Mouse (Mus musculus) embryonic facial prominence, embryonic 14.5 days (tissue): ENCODE data around the gene Ier5. TPM values are rescaled to one million over a fixed set of nuclear protein-coding genes. Genes with fewer than 3 reads are reported as not detected.
A peak's percentile ranks its signal among the peaks of the same experiment; 100 is the strongest.

Experiments used
- ATAC-seq: fragments of 200-750 bp; cut with Nextera tagmentation; 2 replicates; pipeline ENCODE4 v1.8.0; 2017; ENCODE audit warnings: low read depth, moderate number of reproducible peaks, moderate TSS enrichment
- DNase-seq: peaks from one replicate; pipeline ENCODE4 v3.0.0-alpha.2; 2015; ENCODE audit warnings: low spot score
- H3K27ac ChIP-seq: fragments of 300-500 bp; sonication (generic); replicated peaks from 2 replicates; pipeline ENCODE4 v1.5.1; 2014; ENCODE audit warnings: low read depth, mild to moderate bottlenecking, low read length, moderate library complexity
- H3K27me3 ChIP-seq: fragments of 300-500 bp; sonication (generic); replicated peaks from 2 replicates; pipeline ENCODE4 v1.6.1; 2014; ENCODE audit warnings: low read length; ENCODE audit not compliant: control insufficient read depth, insufficient read depth
- H3K36me3 ChIP-seq: fragments of 300-500 bp; sonication (generic); 2 replicates; pipeline ENCODE4 v1.6.1; 2014; ENCODE audit warnings: low read length, mixed read lengths; ENCODE audit not compliant: control insufficient read depth, insufficient read depth
- H3K4me1 ChIP-seq: fragments of 300-500 bp; sonication (generic); 2 replicates; pipeline ENCODE4 v1.6.1; 2014; ENCODE audit warnings: antibody characterized with exemption, low read length; ENCODE audit not compliant: control insufficient read depth, insufficient read depth
- H3K4me2 ChIP-seq: fragments of 300-500 bp; sonication (generic); 2 replicates; pipeline ENCODE4 v1.6.1; 2014; ENCODE audit warnings: low read depth, mild to moderate bottlenecking, low read length, moderate library complexity, mixed read lengths
- H3K4me3 ChIP-seq: fragments of 300-500 bp; sonication (generic); 2 replicates; pipeline ENCODE4 v1.5.1; 2014; ENCODE audit warnings: low read depth, mild to moderate bottlenecking, low read length
- H3K9ac ChIP-seq: fragments of 300-500 bp; sonication (generic); 2 replicates; pipeline ENCODE4 v1.6.1; 2014; ENCODE audit warnings: low read depth, mild to moderate bottlenecking, low read length, moderate library complexity, mixed read lengths
- H3K9me3 ChIP-seq: fragments of 300-500 bp; sonication (generic); 2 replicates; pipeline ENCODE4 v1.6.1; 2016; ENCODE audit warnings: low read length; ENCODE audit not compliant: control insufficient read depth
- WGBS: fragments of 180-500 bp; shearing (Covaris S2); extraction: QIAGEN DNeasy Blood & Tissue Kit; methylation state at CpG from one replicate; pipeline ENCODE4 v1.1.7; 2014; 5-methylcytosine and 5-hydroxymethylcytosine counted together
- polyA plus RNA-seq: library from polyadenylated mRNA; unstranded; fragments of >200 nt; fragmentation: Nextera tagmentation; extraction: Ambion mirVana; gene quantifications from 2 replicates; pipeline ENCODE4 v1.2.1, GENCODE M21; 2014

Gene Ier5
- polyA plus RNA-seq: 9.9 and 11.0 TPM in 2 replicates

DNA sequence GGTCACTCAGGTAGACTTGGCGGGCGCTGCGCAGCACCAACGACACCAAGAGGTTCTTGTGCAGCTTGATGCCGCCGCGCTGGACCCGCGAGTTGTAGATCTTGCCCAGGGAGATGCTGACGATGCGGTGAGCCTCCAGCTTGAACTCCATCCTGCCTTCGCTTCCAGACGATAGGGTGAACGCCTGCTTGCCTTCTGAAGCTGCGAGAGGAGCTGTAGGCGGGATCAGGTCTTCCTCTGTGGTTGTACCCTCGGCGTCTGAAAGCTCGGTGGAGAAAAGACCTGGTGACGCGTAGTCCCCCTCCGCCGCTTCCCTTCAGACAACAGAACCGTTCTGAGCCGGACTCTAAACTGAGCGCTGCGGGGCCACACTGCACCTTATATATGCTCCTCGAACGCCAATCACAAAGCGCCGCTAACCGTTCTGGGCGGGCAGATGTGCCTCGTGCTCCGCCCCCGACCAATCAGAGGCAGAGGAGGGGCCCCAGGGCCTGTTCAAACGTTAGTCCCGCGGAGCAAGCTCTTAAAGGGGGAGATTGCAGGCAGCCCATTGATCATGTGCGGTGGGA is at the start of gene Ier5:
Ier5 (minus strand) TSS at position 357 of the 569 bp plus-strand sequence.
- no peaks in the 10 kb centered on the region for H3K9me3 ChIP-seq
- no peaks in the 10 kb centered on the region for H3K36me3 ChIP-seq
- H3K4me3 ChIP-seq: peak within 1 kb of the TSS; percentile 99
- H3K27me3 ChIP-seq: no peaks in the 10 kb centered on the region
- peak within 1 kb of the TSS; percentile 79 for H3K4me2 ChIP-seq
- peak; percentile 98 for ATAC-seq
- H3K27ac ChIP-seq: peak within 1 kb of the TSS; percentile 90
- peak within 1 kb of the TSS; percentile 97 for H3K9ac ChIP-seq
- DNase-seq: peak; percentile 99
- under 1% methylated on average over 40 of the region's 40 CpGs for WGBS
- H3K4me1 ChIP-seq: peaks cover 17% of the 10 kb centered on the region

DNA sequence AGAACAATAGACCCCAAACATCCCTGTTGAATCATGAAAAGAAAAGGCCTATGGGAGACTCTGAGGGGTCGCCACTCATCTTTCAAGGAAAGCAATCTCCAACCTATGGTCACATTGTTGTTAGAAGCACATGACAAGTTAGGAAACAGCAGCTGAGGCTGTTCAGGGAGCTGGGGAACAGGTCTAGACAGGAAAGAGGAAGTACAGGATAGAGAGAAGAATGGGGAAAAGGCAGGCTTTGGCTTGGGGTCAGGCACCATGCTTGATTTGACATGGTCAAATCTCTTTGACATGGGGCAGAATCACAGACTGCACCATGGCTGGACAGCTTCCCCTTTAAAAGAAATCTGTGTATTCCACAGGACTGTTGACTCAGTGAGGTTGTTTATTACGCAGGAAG is 47.8 kb upstream of the Ier5 start:
- 86% methylated on average over 2 of the region's 2 CpGs for WGBS
- Histone ChIP-seq H3K4me1 (peaks cover 5% of the 10 kb centered on the region; the same call in 1 of the 2 replicates), H3K4me2 (no peak overlapping the region), H3K27ac (no peak overlapping the region), H3K4me3 (no peak overlapping the region), H3K9ac (no peak overlapping the region), H3K9me3 (no peaks in the 10 kb centered on the region), H3K36me3 (no peaks in the 10 kb centered on the region), H3K27me3 (no peaks in the 10 kb centered on the region)
- DNase-seq (no peak), ATAC-seq (no peak)

DNA sequence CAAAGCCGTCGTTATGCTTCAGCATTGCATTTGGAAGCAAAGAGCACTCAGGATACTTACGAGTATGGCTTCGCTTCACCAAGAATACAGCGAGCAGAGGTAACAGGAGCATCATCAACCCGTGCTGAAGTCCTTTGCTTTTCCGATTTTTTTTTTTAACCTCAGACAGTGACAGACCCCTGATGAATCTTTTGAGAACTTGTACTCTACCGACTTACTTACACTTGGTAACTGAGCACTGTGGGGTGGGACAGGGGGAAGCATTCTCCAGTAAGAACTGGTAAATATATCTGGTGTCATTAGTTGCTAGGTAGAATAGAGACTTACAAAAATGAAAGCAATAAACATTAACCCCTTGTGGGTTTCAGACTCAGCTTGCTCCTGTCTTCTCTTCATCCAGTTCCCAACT is 47.1 kb upstream of the Ier5 start, which contains the start of gene Mr1:
Mr1 (minus strand) TSS at position 243 of the 409 bp plus-strand sequence.
- H3K4me3 ChIP-seq: peak within 1 kb of the TSS; percentile 50
- DNase-seq (peak; percentile 96), ATAC-seq (peak; percentile 98)
- peaks cover 5% of the 10 kb centered on the region; the same call in 1 of the 2 replicates for H3K4me1 ChIP-seq
- H3K27me3 ChIP-seq: no peaks in the 10 kb centered on the region
- peak within 1 kb of the TSS; percentile 65 for H3K4me2 ChIP-seq
- H3K27ac ChIP-seq: peak within 1 kb of the TSS; percentile 79
- peak within 1 kb of the TSS; percentile 67 for H3K9ac ChIP-seq
- H3K9me3 ChIP-seq: no peaks in the 10 kb centered on the region
- WGBS: 21% methylated on average over 8 of the region's 8 CpGs
- H3K36me3 ChIP-seq: no peaks in the 10 kb centered on the region

DNA sequence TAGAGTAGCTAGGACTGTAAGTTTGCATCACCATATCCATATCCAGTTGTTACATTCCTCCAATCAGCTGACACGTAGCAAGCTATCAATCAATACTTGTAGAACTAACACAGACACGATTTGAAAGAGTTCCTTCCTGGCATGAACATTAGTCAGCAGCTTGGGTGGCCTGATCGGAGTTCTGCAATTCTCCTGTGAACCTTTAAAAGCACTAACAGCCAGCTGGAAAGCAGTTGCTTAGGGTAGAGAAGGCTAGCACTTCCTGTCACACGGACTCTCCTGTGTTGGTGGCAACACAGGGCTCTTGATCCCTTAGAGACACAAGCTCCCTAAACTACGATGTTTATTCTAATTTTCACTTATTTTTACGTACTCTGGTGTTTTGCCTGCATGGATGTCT is 46.2 kb upstream of the Ier5 start:
- Histone ChIP-seq H3K9ac (peak overlapping the region; percentile 67), H3K27ac (no peak overlapping the region; the same call in 1 of the 2 replicates)
- no peak for ATAC-seq

DNA sequence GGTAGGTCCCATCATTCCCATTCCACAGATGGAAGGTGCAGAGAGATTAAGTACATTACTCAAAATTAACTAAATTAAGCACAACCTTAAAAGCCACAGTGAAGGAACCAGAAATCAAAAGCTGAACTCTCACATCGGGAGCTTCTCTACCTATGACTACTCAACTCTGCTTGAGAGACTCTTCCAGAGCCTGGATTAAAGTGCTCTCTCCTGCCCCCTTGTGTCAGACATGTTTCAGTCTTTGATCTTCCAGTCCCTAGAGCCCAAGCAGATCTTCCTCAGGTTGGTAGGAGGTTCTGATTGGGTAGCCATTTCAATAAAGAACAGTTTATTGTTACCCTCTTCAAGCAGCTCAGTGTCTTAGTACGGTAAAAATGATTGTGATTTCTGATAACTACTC is 40.6 kb upstream of the Ier5 start:
- 68% methylated on average over 2 of the region's 2 CpGs for WGBS
- DNase-seq: peak; percentile 41
- no peak for ATAC-seq

More for the DNA sequence above, 46.2 kb upstream of the Ier5 start:
- Histone ChIP-seq H3K4me3 (peak overlapping the region; percentile 50), H3K4me2 (peak overlapping the region; percentile 65), H3K4me1 (peaks cover 5% of the 10 kb centered on the region; the same call in 1 of the 2 replicates), H3K36me3 (no peaks in the 10 kb centered on the region), H3K27me3 (no peaks in the 10 kb centered on the region), H3K9me3 (no peaks in the 10 kb centered on the region)
- peak; percentile 38 for DNase-seq
- 41% methylated on average over 6 of the region's 6 CpGs for WGBS

DNA sequence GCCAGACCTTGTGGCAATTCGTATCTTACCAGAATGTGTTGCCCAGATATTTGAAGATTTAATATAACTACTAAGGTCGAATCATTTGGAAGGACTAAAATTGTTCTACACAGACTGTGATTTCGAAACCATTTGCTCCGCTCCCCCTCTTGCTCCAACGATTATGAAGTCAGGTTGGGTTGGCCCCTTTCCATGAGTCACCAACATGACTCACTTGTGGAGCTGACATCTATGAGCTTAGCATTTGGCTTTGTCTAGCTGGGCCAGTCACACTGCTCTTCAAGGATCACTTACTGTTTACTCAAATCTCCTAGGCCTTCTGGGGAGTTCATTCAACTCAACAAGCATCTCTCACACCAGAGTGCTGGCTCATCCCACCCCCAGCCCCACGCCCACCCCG is 39.4 kb upstream of the Ier5 start:
- DNase-seq: peak; percentile 54
- 87% methylated on average over 7 of the region's 7 CpGs for WGBS

More for the DNA sequence above, 40.6 kb upstream of the Ier5 start:
- Histone ChIP-seq H3K27ac (no peak overlapping the region), H3K36me3 (no peaks in the 10 kb centered on the region), H3K4me1 (0 out of 2 replicates have a peak, but pooled peaks cover 2% of the 10 kb centered on the region), H3K4me2 (no peak overlapping the region), H3K9ac (no peak overlapping the region), H3K27me3 (no peaks in the 10 kb centered on the region), H3K9me3 (no peaks in the 10 kb centered on the region), H3K4me3 (no peak overlapping the region)

DNA sequence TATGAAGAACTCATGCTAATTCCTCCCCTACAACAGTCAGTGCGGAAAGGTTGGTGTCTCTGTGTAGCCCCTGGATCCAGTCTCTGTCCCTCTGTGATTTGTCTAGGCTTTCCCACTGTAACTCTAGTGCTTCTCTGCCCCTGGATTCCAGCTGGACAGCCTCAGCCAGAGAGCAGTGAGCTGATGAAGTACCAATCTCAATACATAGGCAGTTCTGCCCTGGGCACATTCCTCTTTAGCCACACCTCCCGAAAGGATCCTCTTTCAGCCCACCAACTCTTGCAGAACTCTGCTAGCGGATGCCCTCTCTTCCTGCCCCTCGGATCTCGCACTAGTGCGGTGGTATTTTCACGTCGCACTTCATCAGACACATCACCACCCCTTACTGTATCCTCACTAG is 35.4 kb upstream of the Ier5 start:
- DNase-seq (peak; percentile 68), ATAC-seq (peak; percentile 63; the same call in 1 of the 2 replicates)
- H3K9ac ChIP-seq: no peak overlapping the region
- H3K36me3 ChIP-seq: 0 out of 2 replicates have a peak, but pooled peaks cover 3% of the 10 kb centered on the region
- no peak overlapping the region for H3K4me2 ChIP-seq
- no peak overlapping the region for H3K4me3 ChIP-seq
- H3K27me3 ChIP-seq: no peaks in the 10 kb centered on the region
- H3K9me3 ChIP-seq: no peaks in the 10 kb centered on the region
- H3K4me1 ChIP-seq: 0 out of 2 replicates have a peak, but pooled peaks cover 7% of the 10 kb centered on the region
- H3K27ac ChIP-seq: no peak overlapping the region
- 22% methylated on average over 8 of the region's 8 CpGs for WGBS

More for the DNA sequence above, 39.4 kb upstream of the Ier5 start:
- H3K9ac ChIP-seq: no peak overlapping the region
- H3K4me3 ChIP-seq: no peak overlapping the region
- H3K27me3 ChIP-seq: no peaks in the 10 kb centered on the region
- no peak overlapping the region for H3K27ac ChIP-seq
- 0 out of 2 replicates have a peak, but pooled peaks cover 7% of the 10 kb centered on the region for H3K4me1 ChIP-seq
- no peak for ATAC-seq
- no peak overlapping the region for H3K4me2 ChIP-seq
- H3K36me3 ChIP-seq: no peaks in the 10 kb centered on the region
- H3K9me3 ChIP-seq: no peaks in the 10 kb centered on the region

DNA sequence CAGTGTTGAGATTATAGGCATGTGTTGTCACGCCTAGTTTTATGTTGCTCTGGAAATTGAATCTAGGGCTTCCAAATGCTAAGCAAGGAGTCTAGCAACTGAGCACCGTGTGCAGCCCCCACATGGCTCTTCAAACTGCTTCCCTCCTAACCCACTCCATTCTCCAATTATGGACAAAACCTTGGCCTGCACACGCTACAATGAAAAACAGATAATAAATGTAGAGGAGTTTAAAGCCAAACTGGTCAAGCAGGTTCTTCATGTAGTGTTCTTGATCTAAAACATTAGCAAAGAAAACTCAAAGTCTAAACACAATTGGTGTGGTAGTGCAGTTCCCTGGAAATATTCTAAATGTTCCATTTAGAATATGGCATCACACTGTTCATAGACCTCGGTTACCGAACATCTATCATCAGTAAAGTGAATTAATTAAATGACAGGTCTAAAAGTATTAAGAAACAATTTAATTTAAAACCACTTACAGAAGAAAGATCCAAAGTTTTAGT is 28.0 kb upstream of the Ier5 start:
- Histone ChIP-seq H3K9ac (no peak overlapping the region), H3K4me3 (no peak overlapping the region), H3K27me3 (no peaks in the 10 kb centered on the region), H3K36me3 (0 out of 2 replicates have a peak, but pooled peaks cover 3% of the 10 kb centered on the region), H3K4me1 (no peaks in the 10 kb centered on the region), H3K4me2 (no peak overlapping the region), H3K9me3 (no peaks in the 10 kb centered on the region), H3K27ac (no peak overlapping the region)
- WGBS: 65% methylated on average over 5 of the region's 5 CpGs
- ATAC-seq (no peak), DNase-seq (peak; percentile 56)
